In genomic region chr1:88809756-88810155, GRCm38 (mm10) we compare ENCODE assay signal across 19 mouse cellular contexts.
DNase-seq lines count a peak whose midpoint lies in the region; ATAC-seq and TF ChIP-seq lines count a peak whose summit lies in the region.
"Had no signal": no experiment of that assay in that cellular context is flagged by ENCODE, and none has a peak within 500 bp of the region (broad histone marks: within the 10 kb centered on the region; RNA-seq: fewer than 3 reads in every experiment).

No protein-coding gene starts in this region.

- H3K36me3 ChIP-seq in kidney, postnatal 0 days (ENCODE audit: insufficient read depth, low read length): no peaks in the 10 kb centered on the region
- H3K36me3 ChIP-seq: limb, embryonic 15.5 days; midbrain, embryonic 15.5 days had no signal

- peak; percentile 44 for DNase-seq in kidney, postnatal 0 days (ENCODE audit: low spot score)
- DNase-seq in kidney, adult 18-20 months: no peak
- DNase-seq in R1 (ENCODE audit: low read depth, low spot score): peak; percentile 64
- DNase-seq in embryo, embryonic 9.5 days (ENCODE audit: extremely low spot score): peak; percentile 35
- DNase-seq in thymus, postnatal 0 days (ENCODE audit: low spot score): no peak
- DNase-seq in testis, postnatal 14 days (ENCODE audit: low spot score): no peak
- DNase-seq in thymus, postnatal 10 days (ENCODE audit: low spot score in 2 of 2): no peak
- DNase-seq: cerebellum, adult 11 months; cerebellum, postnatal 14 days; gastrocnemius, postnatal 25 days; kidney, postnatal 36 days; layer of hippocampus, postnatal 36 days; lung, embryonic 14.5 days; thymus, adult 2 months had no signal

- no peak for ATAC-seq in kidney, postnatal 0 days (replicated peaks; ENCODE audit: low FRiP score, low read depth)
- ATAC-seq: hindbrain, embryonic 16.5 days; intestine, embryonic 16.5 days; midbrain, embryonic 15.5 days had no signal

- no peak overlapping the region for H3K4me3 ChIP-seq in kidney, postnatal 0 days (replicated peaks; ENCODE audit: low read depth, low read length)
- H3K4me3 ChIP-seq: limb, embryonic 15.5 days; midbrain, embryonic 15.5 days had no signal

- H3K9me3 ChIP-seq in kidney, postnatal 0 days (replicated peaks; ENCODE audit: low read length): no peaks in the 10 kb centered on the region
- H3K9me3 ChIP-seq: limb, embryonic 15.5 days; midbrain, embryonic 15.5 days had no signal

- WGBS in kidney, postnatal 0 days: 54% methylated on average over 2 of the region's 2 CpGs

- no peak overlapping the region for H3K9ac ChIP-seq in kidney, postnatal 0 days (ENCODE audit: low read depth, low read length)
- H3K9ac ChIP-seq: limb, embryonic 15.5 days; liver, embryonic 14.5 days; lung, embryonic 14.5 days; midbrain, embryonic 15.5 days had no signal

- no peak overlapping the region for H3K4me2 ChIP-seq in kidney, postnatal 0 days (ENCODE audit: low read length)
- H3K4me2 ChIP-seq: limb, embryonic 15.5 days; lung, embryonic 14.5 days; midbrain, embryonic 15.5 days had no signal

- TF ChIP-seq CTCF in kidney, postnatal 0 days (IDR thresholded peaks at IDR 0.05; ENCODE audit: low read depth): no peak

- no peaks in the 10 kb centered on the region for H3K4me1 ChIP-seq in kidney, postnatal 0 days (replicated peaks; ENCODE audit: insufficient read depth, low read length)

- H3K27ac ChIP-seq in kidney, postnatal 0 days: no peak overlapping the region
- H3K27ac ChIP-seq: limb, embryonic 15.5 days; liver, embryonic 14.5 days; midbrain, embryonic 15.5 days had no signal

- no peaks in the 10 kb centered on the region for H3K27me3 ChIP-seq in kidney, postnatal 0 days (ENCODE audit: insufficient read depth, low read length)
- H3K27me3 ChIP-seq: limb, embryonic 15.5 days; midbrain, embryonic 15.5 days had no signal

Comparison
In these comparisons a context has a peak if more than half of its experiments do, and no peak if none do; other contexts are left out.
1. DNase-seq: peak in kidney, postnatal 0 days (single experiment), R1 (single experiment) and embryo, embryonic 9.5 days (single experiment); none in kidney, adult 18-20 months (single experiment), thymus, postnatal 0 days (single experiment), testis, postnatal 14 days (single experiment) and thymus, postnatal 10 days (0 of 2).